Mouse (Mus musculus) cortical plate, adult 2 months (tissue): Measurements from ENCODE around the gene Nat8f6.
"Not testable (repeated sequence)": the region's sequence is repeated elsewhere in the genome, so short reads cannot be mapped to it uniquely, and the experiment has no call there.

Experiments used
- CTCF ChIP-seq: fragments of 200-500 bp; IDR thresholded peaks from 2 replicates; pipeline ENCODE4 v1.5.1; 2011; ENCODE audit warnings: mild to moderate bottlenecking, control low read depth, low read length; ENCODE audit not compliant: insufficient read depth; ENCODE audit errors: extremely low read depth
- POLR2A ChIP-seq: fragments of 200-500 bp; IDR thresholded peaks from 2 replicates; pipeline ENCODE4 v1.6.1; 2011; ENCODE audit warnings: mild to moderate bottlenecking, low read length, control low read depth; ENCODE audit not compliant: insufficient read depth; ENCODE audit errors: extremely low read depth

- not testable (repeated sequence) for TF ChIP-seq CTCF, POLR2A
Observed at GRCm38 (mm10) chr6:85864900-85865639, 44.3 kb upstream of the Nat8f6 start.
